Mouse (Mus musculus) gonadal fat pad, adult 2 months (tissue): ENCODE results near the gene 1700029I15Rik. TPM values are rescaled to one million over a fixed set of nuclear protein-coding genes. Genes with fewer than 3 reads are reported as not detected.

Source experiments
- DNase-seq: peaks from one replicate; pipeline ENCODE4 v3.0.0-alpha.2; 2012; ENCODE audit warnings: low read depth
- polyA plus RNA-seq: library from polyadenylated mRNA; depleted of rRNA; stranded (reverse); fragments of >200 nt; gene quantifications from 2 replicates; pipeline ENCODE4 v1.2.3, GENCODE M21; 2012

The 1700029I15Rik gene
- polyA plus RNA-seq, 1 experiment, result 7.5 TPM

- DNase-seq, result no peak
Measured at GRCm38 (mm10) chr2:92373437-92373813, 8.9 kb upstream of the 1700029I15Rik start.

DNA sequence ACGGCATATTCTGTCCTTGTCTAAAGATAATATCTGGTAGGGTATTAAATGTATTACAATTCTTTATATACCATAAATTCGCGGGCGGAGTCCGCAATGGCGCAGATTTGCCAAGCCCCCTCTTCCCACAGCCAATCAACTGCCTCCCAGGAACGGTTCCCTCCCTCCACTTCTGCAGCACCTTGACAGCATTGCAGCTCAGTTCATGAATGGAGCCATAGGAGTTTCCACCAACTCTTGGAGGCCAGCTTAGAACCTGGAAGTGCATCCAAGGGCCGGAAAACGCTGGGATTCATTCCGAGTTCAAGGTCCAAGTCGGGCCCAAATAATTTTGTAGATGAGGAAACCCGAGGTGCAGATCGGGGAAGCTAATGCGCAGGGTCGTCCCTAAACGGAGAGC lies 7.8 kb upstream of the 1700029I15Rik start, which contains the start of the genes Pex16 and Large2:
Gene Pex16 (plus strand): TSS at position 163 of the 400 bp plus-strand sequence.
Gene Large2 (minus strand): TSS at position 356 of the 400 bp plus-strand sequence.
- DNase-seq, result no peak

DNA sequence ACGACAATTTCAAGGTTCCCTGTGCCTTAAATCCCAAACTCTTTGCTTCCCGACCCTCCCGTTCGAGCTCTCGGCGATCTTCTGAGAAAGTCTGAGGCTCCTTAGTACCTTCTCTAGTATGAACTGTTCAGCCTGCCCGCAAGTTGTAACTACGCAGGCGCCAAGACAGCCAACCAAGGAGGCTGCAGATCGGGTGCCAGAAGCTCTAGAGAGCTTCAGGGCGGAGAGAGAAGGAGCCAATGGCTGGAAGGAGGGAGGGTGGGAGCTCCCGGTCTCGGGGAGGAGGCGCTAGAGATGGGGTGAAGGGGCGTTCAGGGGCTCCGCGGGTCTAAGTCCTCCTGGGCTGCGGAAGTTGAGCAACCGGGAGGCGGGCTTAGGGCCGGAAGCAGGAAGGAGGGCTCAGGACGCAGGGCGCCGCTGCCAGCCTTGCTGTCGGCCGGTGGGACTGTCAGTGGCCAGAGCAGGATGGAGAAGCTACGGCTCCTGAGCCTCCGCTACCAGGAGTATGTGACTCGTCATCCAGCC lies 7.2 kb upstream of the 1700029I15Rik start:
- DNase-seq, result peak; percentile 89

- no peak for DNase-seq
Measured at GRCm38 (mm10) chr2:92375788-92376187, 6.5 kb upstream of the 1700029I15Rik start.

- no peak for DNase-seq
Measured at GRCm38 (mm10) chr2:92376300-92376699, 6.0 kb upstream of the 1700029I15Rik start.

DNA sequence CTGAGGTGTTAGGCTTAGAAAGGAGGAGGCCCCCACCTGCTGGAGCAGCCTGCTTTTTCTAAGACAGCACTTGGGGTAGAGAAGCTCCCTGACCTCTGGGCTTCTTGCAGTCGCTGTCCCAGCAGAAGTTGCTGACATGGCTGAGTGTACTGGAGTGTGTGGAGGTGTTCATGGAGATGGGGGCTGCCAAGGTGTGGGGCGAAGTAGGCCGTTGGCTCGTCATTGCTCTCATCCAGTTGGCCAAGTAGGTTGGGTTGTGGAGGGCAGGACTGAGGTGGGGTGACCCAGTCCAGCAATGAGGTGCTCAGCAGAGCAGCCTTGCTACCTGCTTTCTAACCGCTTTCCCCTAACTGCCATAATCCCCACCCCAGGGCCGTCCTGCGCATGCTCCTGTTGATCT lies 5.0 kb upstream of the 1700029I15Rik start:
- no peak for DNase-seq

DNA sequence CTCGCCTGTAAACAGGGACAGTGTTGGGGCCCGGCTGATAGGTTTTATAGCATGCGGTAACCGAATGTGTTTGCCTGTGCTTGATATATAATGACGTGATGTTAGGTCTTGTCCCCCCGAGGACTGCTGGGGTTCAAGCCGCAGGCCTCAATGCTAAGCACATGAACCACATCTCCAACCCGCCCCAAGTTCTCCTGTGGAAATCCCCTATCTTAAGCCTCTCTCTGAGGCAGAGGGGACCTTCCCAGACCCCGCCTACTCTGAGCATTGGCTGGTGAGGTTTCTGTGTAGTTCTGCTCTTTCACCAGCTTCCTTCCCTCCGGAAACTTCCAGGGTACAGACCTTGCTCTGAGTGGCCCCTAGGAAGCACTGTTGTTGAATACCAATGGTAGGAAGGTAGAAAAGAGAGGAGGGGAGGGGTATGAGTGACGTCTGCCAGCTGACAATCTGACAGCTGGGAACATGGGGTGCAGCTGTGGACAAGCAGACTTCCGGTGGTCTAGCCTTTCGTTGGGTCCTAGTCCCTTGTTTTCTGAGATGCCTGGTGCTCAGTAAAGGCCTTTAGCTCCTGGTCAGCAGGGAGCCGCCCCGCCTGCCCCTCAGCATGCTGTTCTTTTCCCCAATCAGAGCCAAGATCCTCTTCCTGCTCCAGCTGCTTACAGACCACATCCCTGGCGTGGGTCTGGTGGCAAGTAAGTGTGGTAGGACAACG lies 2.4 kb upstream of the 1700029I15Rik start:
- no peak for DNase-seq

DNA sequence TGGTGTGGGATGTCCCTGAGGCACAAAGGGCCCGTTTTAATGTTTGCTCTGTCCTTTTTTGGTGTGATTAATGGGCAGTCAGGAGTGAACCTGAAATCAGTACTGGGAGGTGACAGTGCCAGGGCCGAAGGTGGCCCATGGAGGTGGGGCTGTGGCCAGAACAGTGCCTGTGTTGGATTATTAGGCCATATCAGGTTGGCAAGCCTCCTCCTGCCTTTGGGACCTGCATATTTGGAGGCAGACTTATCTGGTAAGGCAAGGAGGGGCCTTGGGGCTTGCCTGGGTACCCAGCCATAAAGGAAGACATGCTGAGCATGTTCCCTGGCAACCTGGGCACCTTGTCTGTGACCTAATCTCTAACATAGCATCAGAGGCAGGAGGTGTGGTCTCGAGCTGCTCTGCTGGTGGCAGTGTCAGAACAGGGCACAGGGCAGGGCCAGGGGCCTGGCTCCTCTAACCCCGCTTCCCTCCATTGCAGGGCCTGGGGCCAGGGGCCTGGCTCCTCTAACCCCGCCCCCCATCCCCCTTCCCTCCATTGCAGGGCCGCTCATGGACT lies 1.8 kb upstream of the 1700029I15Rik start:
- no peak for DNase-seq

GRCm38 (mm10) chr2:92381161-92381560 lies 1.2 kb upstream of the 1700029I15Rik start:
- DNase-seq, result no peak

GRCm38 (mm10) chr2:92382759-92383158 lies 421 bp downstream of the 1700029I15Rik start:
- DNase-seq, result no peak

GRCm38 (mm10) chr2:92384101-92384500 lies 1.8 kb downstream of the 1700029I15Rik start:
- no peak for DNase-seq

DNA sequence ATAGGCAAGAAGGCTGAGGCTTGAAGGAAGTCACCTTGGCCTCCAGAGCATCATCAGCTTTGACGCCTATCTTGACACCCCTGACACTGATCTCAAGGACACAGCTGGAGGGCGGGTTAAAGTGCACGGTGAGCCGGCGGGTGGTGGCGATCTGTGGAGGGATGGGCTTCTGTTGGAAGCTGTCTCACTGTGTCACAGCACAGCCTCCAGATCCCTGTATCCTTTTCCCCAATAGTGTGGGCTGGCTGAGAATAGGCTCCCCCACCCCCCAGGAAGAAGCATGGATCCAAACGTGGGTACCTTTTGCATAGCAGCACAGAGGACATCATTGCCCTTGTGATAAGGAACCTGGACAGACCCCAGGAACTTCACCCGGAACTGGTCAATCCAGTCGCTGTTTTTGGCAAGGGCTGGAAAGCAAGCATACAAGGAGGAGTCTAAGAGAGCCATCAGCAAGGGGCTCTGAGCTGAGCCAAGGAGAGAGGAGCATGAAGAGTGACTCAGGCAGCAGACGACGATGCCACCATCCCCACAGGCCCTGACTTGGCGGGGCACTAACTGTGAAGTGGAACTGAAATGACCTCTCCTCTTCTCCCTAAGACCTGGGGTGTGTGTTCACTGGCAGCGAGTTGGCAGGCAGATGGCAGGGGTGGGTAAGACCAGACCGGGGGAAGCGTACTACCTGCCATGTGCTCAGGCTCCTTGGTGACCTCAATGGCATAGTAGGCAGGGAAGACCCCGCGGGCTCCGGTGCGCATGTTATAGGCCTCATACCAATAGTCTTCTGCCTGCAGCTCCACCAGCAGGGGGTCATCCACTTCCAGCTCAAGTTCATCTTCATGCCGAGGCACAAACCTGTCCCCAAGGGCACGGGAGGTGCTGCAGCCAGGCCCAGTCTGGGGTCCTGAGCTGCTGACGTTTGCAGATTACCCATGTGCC lies 3.0 kb downstream of the 1700029I15Rik start:
- no peak for DNase-seq

GRCm38 (mm10) chr2:92386821-92387570 lies 4.7 kb downstream of the 1700029I15Rik start:
- no peak for DNase-seq

DNA sequence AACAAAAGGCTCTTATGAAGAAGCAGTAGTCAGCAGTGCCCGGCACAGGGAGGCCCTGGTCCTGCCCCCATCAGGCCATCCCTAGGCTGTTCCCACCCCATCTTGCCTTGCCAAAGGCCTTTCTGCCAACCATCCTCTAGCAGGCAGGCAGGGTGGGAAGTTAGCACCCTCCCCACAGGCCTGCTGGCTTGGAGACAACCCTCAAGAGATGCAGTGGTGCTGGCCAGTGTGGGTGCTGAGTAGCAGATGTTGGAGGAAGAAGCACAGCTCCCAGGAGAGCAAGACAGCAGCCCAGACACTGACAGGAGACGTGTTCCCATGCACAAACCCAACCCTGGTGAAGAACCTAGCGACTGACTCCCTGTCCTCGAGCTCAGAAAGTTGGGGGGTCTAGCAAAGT lies 5.3 kb downstream of the 1700029I15Rik start:
- DNase-seq, result no peak

DNA sequence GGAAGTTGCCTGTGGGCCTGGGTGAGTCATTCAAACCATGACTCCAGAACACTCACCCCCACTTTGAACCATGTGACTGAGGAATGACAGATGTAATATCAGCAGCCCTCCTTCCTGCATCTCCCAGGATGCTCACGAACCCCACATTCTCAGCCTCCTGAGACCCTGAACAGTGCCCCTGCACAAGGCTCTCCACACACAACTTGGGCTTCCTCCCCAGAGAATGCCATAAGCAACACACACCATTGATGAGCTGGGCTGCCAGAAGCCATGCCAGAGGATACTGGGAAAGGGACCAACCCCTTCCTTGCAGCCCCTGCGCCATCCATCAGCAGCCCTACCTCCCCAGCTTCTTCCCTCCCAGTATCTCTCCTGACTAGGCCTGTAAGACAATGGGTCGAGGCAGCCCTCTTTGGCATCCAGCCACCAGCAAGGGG lies 5.8 kb downstream of the 1700029I15Rik start:
- DNase-seq, result no peak

DNA sequence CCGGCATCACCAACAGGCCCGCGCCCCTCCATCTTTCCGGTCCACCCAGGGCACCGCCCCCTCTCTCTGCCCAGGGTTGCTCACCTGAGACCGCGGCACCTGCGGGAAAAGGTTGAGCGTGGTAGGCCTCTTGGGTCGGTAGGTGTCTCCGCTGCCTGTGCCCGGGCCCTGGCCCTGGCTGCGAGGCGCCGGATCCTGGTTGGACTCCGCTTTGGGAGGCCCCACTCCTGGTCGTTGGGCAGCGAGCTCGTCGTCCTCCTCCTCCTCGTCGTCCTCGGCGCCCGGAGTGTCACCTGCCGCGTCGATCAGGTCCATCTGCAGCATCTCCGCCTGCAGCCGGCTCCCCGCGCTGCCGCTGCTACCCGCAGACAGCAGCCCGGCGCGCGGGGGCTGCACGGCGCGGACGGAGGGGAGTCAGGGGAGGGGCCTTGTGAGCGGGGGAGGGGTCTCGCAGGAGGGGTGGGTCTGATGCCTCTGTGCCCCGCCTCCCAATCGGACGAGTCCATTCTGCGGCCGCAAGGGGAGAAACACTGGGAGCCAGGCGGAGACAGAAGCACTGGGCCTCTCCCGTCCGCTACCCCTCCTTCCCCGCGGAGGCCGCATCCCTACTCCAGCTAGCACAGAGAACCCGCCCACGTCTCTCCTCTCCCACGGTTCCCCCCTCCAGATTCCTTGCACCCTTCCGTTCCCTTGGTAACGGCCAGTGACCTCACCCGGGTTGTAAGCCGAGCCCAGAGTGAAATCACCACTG lies 6.7 kb downstream of the 1700029I15Rik start:
- no peak for DNase-seq

- no peak for DNase-seq
Measured at GRCm38 (mm10) chr2:92389645-92390044, 7.3 kb downstream of the 1700029I15Rik start.

DNA sequence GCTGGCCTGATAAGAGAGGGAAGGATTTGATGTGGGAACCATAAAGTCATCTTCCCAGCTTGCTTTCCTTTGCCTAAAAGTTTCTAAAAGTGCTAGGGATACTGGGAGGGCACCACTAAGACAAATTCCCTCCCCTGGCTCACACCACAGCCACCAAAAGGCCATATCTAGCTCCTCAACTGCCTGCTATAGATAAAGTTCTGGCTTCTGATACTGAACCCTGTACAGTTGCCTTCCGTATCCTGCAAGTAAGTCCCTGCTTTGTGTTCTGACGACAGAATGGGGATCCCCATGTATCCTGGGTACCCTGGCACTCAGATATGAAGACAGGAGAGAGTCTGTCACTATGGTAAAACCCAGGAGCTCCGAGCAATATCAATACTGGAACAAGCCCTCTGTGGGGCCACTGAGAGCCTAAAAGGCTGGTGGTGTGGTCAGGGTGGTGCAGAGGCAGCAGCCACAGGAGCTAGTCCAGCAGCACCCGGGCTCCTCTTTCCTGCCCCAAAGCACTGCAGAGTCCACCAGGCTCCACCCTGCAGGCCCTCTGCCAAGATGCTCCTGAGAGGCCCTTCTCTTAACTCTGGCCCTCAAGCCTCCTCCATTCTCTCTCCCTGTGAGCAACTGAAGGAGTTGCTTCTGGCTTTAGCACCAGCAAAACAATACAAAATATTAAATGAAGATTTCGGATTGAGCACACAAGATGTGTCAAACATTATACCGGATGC lies 8.0 kb downstream of the 1700029I15Rik start:
- no peak for DNase-seq

- no peak for DNase-seq
Measured at GRCm38 (mm10) chr2:92391116-92391515, 8.8 kb downstream of the 1700029I15Rik start.
